Mouse (Mus musculus) layer of hippocampus, adult 11-12 months (tissue): Measurements from ENCODE around the gene Rfng.
"Not testable (repeated sequence)": the region's sequence is repeated elsewhere in the genome, so short reads cannot be mapped to it uniquely, and the experiment has no call there.

Experiments
- DNase-seq: peaks from one replicate; pipeline ENCODE4 v3.0.0; 2022; ENCODE audit warnings: low spot score

Rfng gene

DNA sequence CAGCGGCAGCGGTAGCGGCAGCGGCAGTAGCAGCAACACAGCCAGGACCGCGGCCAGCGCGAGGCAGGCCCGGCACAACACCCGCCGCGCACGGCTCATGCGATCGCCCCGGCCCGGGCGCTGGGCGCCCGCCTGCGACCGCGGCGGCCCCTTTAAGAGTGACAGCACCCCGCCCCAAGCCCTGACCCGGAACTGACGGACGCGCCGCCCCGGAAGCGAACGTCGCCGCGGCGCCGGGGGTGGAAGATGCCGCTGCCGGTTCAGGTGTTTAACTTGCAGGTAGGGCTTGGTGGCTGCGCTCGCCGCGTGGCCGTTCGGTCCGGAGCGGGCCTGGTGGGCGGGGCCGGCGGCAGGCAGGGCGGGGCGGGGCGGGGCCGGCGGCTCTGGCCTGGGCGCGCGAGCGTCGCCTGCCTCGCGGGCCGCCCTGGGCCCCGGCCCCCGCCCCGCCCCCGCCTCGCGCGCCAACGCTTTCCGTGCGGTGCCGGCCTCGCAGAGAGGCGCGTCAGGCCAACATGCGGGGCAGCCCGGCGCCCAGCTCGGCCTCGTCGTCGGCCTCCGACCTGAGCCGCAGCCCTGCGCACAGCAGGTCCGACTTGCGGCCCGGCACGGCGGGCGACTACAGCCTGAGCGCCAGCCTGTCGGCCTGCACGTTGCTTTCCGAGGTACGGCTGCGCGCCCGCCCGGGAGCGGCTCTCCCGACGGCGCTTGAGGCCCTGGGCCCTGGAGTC lies at the start of gene Rfng, which contains the start of gene Gps1:
Gene Rfng, minus strand, starts transcription at position 144 of the 728 bp plus-strand sequence.
Gene Gps1, plus strand, starts transcription at position 209 of the 728 bp plus-strand sequence.
- peak; percentile 76 for DNase-seq

DNA sequence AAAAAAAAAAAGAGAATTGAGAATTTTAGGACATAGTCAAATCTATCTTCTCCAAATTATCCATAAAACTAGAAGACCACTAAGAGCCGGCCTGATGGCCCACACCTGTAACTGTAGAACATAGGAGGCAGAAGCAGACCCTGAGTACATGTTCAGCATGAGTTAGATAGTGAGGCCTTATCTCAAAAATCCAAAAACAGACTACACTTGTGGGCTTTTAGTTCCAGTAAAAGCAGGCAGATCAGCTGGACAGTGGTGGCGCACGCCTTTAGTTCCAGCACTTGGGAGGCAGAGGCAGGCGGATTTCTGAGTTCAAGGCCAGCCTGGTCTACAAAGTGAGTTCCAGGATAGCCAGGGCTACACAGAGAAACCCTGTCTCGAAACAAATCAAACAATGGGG lies 49.0 kb upstream of the Rfng start:
- DNase-seq, result not testable (repeated sequence)

DNA sequence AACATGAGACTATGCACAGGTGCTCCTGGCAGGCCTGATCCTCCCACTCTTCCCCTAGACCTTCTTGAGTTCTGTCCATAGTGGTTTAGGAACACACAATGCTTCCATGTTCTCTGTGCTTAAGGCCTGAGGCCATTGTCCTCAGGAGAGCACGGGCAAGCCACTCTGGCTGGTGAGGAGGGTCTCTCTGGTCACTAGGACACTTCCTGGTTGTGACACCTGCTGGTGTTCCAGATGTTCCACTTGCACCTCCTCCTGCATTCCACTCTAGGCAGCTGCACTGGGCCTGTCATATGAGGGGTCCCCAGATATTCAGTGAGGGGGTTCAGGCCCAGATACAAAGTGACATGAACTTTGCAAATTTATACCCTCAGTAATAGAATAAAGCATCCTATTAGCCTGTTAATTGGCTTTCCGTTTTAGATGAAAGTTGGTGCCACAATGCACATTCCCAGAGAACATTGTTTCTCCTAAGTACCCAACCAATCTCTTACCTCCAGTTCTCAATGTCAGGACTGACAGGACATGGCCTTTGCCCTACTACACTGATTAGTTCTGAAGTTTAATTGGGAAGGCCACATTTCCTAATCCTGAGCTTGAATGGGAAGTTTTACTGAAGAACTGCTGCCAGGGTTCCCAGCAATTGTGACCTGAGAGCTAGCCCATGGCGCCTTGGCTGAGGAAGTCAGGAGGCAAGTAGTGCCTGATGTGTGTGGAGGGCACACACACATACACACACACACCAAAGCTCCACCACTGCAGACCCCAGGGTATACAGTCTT lies 47.8 kb upstream of the Rfng start:
- no peak for DNase-seq

DNA sequence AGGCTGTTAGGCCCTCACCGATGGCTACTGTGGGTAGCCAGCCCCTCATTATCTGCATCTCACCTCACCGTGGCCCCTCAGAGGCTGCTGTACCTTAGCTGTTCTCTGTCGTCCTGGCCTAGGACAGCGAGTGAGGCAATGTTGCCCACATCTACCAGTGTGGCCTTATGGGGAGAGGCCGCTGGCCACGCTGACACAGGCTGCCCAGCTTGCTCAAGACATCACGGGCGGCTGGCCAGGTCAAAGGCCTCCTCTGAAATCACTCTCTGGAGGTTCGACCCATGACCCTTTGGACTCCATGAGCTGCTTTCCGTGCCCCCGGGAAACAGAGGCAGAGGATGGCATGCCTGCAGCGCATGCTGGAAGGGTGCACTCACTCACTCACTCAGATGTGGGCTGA lies 46.7 kb upstream of the Rfng start:
- no peak for DNase-seq

DNA sequence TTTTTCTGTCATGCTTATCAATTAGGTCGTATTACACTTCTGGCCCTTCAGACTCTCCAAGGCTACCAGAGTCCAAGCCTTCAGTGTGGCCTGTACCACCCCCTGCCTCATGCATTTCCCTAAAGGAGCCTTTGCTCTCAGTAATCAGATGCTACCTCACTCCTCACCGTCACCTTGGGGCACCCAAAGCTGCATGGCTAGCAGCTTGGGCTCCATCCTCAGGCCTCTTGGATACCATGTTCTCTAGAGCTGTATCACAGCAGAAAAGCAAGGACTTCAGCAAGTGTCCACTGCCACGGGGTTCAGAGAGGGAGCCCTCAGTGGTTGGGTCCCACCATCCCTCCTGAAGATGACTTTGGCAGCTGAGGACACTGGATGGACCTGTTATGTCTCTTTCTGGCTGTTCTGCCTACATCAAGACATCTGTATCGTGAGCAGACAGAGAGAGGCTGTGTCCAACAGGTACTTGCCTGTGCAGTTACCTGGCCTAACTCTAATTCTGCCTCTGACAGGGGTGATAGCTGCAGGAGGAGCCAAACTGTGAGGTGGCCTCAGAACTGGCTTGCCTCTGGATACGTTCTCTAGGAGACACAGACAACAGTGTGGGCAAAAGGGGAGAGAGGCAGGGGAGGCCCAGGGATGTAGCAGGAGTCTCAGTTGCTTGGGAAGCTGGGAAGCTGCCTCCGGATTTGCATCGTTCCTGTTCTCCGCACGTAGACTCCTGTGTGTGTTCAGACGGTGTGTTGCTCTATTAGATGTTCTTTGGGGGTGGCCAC lies 45.9 kb upstream of the Rfng start:
- DNase-seq, result no peak

DNA sequence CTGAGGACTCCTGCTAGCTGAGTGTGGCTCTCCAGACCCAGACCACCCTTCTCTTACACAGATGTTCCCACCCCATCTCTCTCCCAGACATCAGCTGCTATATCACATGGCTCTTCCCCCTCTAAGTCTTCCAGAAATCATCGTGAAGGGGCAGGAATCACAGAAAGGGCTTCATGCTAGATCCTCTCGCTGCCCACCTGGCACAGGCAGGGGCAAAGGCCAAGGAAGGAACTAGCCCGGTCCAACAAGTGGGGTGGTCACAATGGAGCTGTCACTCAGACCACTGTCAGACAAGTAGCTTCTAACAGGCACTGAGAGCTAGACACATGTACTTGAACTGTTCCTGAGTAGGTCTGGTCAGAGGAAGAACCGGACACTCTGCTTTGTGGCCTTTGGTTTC lies 44.4 kb upstream of the Rfng start:
- no peak for DNase-seq

DNA sequence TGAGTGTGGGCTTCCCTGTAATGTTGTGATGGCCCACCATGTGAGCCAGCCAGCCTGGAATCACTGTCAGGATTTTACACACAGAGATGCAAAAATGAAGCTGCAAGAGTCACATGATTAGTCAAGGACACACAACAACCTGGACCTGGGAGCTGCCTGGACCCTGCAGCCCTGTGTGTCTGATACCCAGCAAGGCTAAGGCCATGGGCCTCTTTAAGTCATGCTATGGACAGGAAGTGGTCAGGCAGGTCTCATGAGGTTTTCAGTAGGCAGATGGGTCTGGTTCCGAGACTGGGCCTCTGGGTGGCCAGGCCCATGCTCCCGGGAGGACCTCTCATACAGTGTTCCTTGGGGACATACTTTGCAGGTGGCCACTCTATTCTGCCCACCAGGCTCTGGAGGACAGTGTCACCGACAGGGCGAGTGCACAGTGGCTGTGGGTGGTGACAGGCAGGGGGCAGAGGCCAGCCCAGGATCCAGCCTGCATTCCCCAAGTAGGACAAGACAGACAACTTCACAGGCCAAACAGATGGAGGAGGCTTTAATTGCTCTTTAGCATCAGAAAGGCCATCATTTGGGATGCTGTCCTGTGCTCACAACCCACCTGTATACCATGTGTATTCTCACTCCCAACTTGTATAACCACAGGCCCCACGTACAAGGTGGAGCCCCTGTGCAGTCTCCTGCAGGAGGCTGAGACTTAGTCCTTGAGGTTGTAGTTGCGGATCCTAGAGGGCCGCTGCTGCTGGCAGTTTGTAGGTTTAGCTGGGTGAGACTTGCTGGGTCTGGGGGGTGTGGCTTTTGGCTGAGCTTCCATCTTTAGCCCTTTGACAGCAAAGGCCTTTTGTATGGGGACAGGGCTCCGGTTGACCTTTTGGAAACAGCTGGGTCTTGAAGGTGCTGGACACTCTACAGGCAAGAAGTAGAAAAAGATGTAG lies 42.3 kb upstream of the Rfng start:
- DNase-seq, result no peak

DNA sequence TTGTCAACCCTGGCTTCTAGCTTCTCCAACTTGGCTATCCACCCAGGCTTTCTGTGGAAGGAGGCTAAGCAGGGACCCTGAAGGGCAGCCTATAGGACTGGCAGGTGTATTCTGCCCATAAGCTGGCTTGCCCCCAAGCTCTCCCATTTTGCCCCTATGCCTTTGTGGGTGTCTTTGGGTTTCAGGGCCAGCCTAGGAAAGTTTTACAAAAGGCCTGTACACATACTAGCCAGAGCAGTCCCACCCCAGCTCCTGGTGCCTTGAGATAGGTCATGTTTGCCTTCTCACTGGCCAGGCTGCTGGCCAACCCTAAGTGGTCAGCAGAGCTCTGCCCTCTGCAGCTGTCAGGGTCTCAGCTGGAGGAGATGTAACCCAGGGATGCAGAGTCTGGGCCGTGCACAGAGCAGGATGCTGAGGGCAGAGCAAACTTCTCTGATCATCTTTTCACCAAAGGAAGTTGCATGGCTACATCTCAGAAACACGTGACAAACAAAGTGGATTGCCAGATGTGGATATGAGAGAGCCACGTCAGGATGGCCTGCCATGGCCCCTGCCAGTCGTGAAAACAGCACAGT lies 41.4 kb upstream of the Rfng start:
- no peak for DNase-seq

DNA sequence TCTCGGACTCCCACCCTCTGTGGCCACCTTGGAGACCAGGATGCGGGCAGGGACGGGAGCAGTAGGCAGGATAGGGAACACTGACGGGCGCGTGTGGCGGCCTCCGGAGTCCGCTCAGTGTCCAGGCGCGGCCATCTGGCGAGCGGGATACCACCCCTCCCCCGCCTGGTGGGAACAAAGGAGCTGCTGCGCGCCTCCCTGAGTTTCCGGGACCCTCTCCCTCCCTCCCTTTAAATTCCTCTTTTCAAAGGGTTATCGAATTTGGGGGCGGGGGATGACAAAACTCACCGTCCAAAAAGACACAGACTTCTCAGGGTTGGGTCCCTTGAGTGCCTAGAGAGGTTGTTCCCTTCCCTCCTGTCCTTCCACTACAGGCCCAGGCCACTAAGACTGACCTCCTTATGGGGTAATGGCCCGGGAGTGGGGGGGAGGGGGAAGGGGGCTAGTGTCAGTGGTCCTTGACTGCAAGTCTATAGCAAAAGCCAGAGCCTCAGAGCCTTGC lies 40.8 kb upstream of the Rfng start:
- no peak for DNase-seq

DNA sequence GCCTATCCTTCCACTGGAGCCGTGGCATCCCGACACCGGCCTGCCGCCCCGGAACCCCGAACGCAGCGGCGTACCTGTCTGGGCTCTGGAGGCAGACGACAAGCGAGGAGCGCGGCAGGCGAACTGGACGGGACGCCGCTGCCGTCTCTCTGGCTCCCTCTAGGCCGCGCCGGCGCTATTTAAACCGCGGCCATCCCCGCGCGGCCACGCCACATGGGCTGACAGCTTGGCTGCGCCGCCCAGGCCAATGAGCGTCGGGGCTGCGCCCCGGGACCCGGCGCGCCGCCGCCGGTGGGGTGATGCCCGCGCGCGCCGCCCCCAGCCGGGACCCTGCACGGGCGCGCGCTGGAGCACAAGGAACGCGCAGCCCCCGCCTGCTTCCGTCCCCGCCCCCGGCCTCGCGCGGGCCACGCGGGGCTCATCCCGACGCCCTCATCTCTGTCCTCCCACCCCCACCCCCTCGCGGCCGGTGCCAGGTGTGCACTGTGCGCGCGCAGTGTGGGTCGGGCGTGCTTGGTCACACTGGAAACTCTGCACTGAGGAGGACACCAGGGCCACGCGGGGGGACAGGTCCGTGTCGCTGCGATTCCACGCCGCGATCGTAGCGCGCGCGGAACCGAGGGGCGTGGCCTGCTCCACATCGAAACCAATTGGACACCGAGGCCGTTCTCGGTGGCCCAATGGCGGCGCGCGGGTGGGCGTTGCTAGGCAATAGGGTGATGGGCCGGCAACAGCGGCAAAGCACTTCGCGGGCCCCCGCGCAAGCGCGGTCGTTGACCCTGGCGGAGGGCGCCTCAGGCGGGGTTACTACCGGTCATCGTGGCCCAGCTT lies 40.2 kb upstream of the Rfng start, which contains the start of gene Fasn:
Gene Fasn, minus strand, starts transcription at position 592 of the 831 bp plus-strand sequence.
- peak; percentile 98 for DNase-seq

DNA sequence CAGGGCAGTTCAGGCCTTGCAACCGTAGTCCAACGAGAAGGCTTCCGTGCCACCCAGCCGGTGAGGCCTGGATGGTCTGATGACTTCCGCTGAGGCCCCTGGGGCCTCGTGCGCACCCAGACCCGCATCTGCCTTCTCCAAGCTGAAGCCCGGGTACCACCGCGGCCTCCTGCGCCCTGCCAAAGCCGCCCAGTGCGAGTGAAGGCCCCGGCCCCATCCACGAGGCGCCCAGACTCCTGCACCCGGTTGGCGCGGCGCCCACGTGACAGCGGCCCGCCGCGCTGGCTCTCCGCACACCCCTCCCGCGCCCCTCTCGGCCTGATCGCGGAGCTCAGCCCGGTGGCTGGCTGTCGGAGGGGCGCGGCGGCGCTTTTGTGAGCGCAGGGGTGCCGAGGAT lies 39.5 kb upstream of the Rfng start:
- no peak for DNase-seq

DNA sequence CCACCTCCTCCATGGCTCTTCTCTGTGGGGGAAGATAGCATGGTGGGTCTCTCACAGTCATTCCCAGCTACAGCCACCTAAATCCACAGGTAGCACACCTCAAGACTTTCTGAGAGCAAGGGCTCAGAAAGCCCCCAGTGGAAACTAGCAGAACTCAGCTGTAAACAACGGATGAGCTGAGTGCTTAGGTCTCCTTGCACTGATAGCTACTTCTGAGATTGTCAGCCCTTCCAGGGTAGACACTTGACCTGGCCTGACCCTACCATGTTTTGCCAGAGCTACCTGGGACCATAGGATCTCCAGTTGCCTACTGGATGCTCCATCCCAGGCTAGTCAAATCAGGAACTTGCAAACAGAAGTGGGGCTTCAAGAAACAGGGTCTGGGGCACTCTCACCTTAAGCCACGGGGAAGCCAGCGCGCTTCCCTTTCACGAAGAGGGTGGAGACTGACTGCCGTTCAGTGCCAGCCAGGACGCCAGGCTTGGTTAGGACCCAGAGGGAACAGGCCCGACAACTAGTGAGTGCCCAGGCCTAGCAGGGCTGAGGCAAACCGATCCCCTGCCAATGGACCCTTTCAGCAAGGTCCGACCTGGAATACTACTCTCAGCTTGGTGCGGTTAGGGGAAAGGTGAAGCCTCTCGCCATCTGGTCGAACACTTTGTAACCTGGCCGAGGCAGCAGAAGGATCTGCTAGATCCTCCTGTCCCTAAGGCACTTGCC lies 39.0 kb upstream of the Rfng start:
- no peak for DNase-seq

DNA sequence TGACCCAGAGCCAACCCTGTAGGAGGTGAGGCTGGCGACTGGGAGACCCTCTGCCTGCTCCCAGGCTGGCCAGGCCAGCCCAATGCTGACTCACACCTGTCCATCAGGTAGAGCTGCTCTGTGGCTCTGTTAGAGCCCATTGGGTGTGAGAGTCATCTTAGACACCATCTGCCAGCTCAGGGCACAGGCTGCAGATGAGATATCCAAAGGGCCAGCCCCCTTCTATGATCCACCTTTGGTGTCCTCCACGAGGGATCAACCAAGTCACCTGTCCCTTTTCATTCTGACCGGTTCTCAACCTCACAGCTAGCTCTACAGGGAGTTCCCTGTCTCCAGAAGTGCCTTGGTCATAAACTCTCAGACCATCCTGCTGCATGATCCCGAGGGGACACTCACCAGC lies 38.3 kb upstream of the Rfng start:
- DNase-seq, result no peak

DNA sequence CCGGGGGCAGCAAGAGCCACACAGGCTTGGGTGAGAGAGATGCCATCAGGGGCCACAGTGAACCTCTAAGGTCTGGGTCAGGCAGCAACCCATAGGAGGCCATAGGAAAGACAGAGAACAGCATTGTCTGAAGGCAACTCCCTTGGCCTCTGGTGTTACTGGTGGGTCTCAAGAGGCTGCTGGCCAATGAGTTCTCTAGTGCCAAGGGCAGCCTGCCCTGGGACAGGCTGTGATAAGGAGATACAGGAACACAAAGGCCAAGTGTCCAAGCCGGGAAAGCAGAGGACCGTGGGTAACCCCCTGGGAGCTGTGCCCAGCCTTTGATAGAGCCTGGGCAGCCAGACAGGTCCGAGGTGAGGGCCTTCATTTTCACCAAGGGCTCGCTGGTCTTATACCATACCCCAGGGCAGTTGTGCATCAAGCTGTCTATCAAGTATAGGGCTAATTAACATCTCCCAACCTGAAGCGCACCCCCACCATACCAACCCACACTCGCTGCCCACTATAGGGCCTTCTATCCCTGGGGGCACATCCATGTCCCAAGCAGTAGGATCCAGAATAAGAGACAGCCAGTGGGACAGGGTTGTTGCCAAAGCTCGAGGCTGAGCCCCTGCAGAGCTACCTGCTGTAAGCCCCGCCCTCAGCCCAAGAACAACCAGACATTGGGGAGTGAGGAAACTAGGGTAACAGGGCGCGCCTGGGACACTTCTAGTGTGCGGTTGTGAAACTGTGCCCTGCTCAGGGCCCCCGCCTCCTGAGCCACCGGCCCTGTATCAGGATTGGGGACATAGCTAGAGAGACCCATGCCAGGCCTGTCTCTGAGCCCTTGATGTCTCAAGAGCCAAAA lies 37.3 kb upstream of the Rfng start:
- peak; percentile 50 for DNase-seq

DNA sequence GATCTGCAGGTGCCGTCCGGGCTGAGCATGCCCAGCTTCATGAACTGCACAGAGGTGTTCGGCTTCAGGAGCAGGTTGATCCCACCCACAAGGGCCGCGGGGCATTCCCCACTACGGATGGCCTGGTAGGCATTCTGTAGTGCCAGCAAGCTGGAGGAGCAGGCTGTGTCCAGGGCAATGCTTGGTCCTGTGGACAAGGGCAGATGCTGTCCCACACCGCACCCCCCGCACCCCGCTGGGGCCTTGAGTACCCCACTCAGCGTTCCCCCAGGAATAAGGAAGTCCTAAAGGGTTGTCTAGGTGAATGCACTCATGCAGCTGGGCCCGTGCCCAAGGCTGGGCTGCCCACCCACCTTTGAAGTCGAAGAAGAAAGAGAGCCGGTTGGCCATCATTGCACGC lies 36.5 kb upstream of the Rfng start:
- no peak for DNase-seq

DNA sequence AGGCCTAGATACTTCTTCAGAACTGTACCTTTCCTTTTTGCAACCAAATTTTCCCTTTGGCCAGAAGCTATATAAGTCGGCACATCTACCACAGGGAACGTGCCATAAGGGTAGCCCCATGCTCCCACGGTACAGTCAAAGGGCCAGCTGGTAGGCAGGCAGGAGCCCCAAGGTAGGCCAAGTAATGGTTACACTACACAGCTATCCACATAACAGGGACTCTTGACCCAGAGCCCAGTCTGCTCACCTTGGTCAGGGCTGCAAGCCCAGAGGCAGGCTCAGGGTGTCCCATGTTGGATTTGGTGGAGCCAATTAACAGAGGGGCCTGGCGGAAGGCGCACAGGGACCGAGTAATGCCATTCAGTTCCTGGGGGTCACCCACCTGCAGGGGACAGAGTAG lies 35.5 kb upstream of the Rfng start:
- DNase-seq, result no peak

DNA sequence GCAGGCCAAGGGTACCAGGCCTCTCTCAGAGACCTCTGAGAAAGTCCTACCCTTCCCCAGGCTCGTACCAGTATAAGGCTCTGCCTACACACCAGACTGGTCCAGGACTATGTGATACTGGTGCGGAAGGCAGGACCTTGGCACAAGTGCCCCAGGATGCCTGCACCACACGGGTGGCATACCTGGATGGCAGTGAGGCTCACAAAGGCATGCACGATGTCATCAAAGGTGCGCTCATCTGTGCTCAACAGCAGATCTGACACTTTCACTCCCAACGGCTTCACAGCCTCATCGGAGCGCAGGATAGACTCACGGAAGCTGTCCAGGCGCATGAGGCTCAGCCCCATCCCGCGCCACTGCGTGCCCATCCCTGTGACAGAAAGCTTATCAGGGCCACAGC lies 34.2 kb upstream of the Rfng start:
- no peak for DNase-seq

DNA sequence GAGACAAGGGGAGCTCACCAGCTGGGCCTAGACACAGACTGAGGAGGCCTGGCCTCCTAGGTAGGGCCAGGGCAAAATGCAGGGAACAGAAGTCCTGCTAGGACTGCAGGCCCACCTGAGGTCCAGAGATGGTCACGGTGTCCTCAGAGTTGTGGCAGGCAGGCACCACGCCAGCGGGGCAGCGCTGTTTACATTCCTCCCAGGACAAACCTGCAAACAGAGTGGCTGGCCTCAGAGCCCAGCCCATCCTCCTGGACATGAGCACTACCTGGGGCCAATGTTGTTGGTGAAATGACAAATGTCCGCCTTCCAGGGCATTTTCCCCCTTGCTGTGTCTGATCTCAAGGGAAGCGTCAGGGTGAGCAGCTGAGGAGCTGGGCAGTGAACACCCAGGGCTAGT lies 33.4 kb upstream of the Rfng start:
- no peak for DNase-seq
